In genomic region chr17:47207471-47207870, GRCm38 (mm10) we compare ENCODE assay signal across 28 mouse cellular contexts.
"Had no signal": no experiment of that assay in that cellular context is flagged by ENCODE, and none has a peak within 500 bp of the region (broad histone marks: within the 10 kb centered on the region; RNA-seq: fewer than 3 reads in every experiment).

No protein-coding gene starts in this region.

- H3K36me3 ChIP-seq: liver, embryonic 12.5 days; liver, embryonic 13.5 days; liver, embryonic 15.5 days; lung, embryonic 15.5 days; midbrain, embryonic 10.5 days; midbrain, embryonic 12.5 days; midbrain, embryonic 13.5 days; midbrain, embryonic 15.5 days had no signal

- H3K9me3 ChIP-seq: limb, embryonic 10.5 days; limb, embryonic 12.5 days; limb, embryonic 13.5 days; limb, embryonic 15.5 days; liver, embryonic 12.5 days; liver, embryonic 13.5 days; liver, embryonic 15.5 days; lung, embryonic 15.5 days; megakaryocyte, embryonic 14.5 days; midbrain, embryonic 10.5 days; midbrain, embryonic 12.5 days; midbrain, embryonic 13.5 days; midbrain, embryonic 15.5 days; neural tube, embryonic 12.5 days had no signal

- H3K4me1 ChIP-seq: midbrain, embryonic 12.5 days; neural tube, embryonic 12.5 days had no signal

- H3K27ac ChIP-seq: limb, embryonic 10.5 days; limb, embryonic 12.5 days; limb, embryonic 13.5 days; limb, embryonic 15.5 days; liver, embryonic 12.5 days; liver, embryonic 13.5 days; liver, embryonic 14.5 days; liver, embryonic 15.5 days; lung, embryonic 15.5 days; macrophage; midbrain, embryonic 12.5 days; midbrain, embryonic 13.5 days; midbrain, embryonic 15.5 days; neural tube, embryonic 12.5 days had no signal

- H3K4me3 ChIP-seq: limb, embryonic 10.5 days; limb, embryonic 12.5 days; limb, embryonic 13.5 days; limb, embryonic 15.5 days; liver, embryonic 12.5 days; liver, embryonic 13.5 days; liver, embryonic 15.5 days; lung, embryonic 15.5 days; megakaryocyte, embryonic 14.5 days; midbrain, embryonic 10.5 days; midbrain, embryonic 12.5 days; midbrain, embryonic 13.5 days; midbrain, embryonic 15.5 days; myocyte; neural tube, embryonic 12.5 days had no signal

- H3K27me3 ChIP-seq: limb, embryonic 12.5 days; limb, embryonic 13.5 days; limb, embryonic 15.5 days; liver, embryonic 12.5 days; liver, embryonic 13.5 days; liver, embryonic 15.5 days; lung, embryonic 15.5 days; megakaryocyte, embryonic 14.5 days; midbrain, embryonic 12.5 days; midbrain, embryonic 13.5 days; midbrain, embryonic 15.5 days; neural tube, embryonic 12.5 days had no signal

- DNase-seq: left cerebral cortex, postnatal 4 days; liver; liver, embryonic 13.5 days; liver, postnatal 0 days; lung, adult 18-20 months; lung, adult 2 months; lung, embryonic 14.5 days; lung, postnatal 10 days; lung, postnatal 14 days; lung, postnatal 36 days; lung, postnatal 4 days; midbrain, embryonic 14.5 days had no signal
